In genomic region chr12:9579301-9580030, GRCm38 (mm10) we compare ENCODE assay signal across 13 mouse cellular contexts. TPM values are rescaled to one million over a fixed set of nuclear protein-coding genes. Genes with fewer than 3 reads are reported as not detected.
DNase-seq lines count a peak whose midpoint lies in the region; ATAC-seq and TF ChIP-seq lines count a peak whose summit lies in the region.
"Had no signal": no experiment of that assay in that cellular context is flagged by ENCODE, and none has a peak within 500 bp of the region (broad histone marks: within the 10 kb centered on the region; RNA-seq: fewer than 3 reads in every experiment).

No protein-coding gene starts in this region.

- no peak for TF ChIP-seq CTCF in kidney, postnatal 0 days (IDR thresholded peaks at IDR 0.05; ENCODE audit: low read depth)
- TF ChIP-seq CTCF in kidney, adult 2 months (conservative IDR thresholded peaks at IDR 0.05; ENCODE audit: insufficient read depth, insufficient read length, low read depth, low read length) = no peak

- no peaks in the 10 kb centered on the region for H3K36me3 ChIP-seq in heart, embryonic 10.5 days
- H3K36me3 ChIP-seq in kidney, postnatal 0 days (ENCODE audit: insufficient read depth, low read length) = no peaks in the 10 kb centered on the region
- H3K36me3 ChIP-seq in kidney, adult 2 months (ENCODE audit: control insufficient read depth, insufficient read depth, low read length) = no peaks in the 10 kb centered on the region
- no peaks in the 10 kb centered on the region for H3K36me3 ChIP-seq in embryonic facial prominence, embryonic 10.5 days (replicated peaks)
- H3K36me3 ChIP-seq in limb, embryonic 15.5 days = no peaks in the 10 kb centered on the region

- no peak for TF ChIP-seq POLR2A in kidney, adult 2 months (IDR thresholded peaks at IDR 0.05; ENCODE audit: low read depth, low read length)

- H3K4me1 ChIP-seq in heart, embryonic 10.5 days = peaks cover 28% of the 10 kb centered on the region
- H3K4me1 ChIP-seq in kidney, postnatal 0 days (replicated peaks; ENCODE audit: insufficient read depth, low read length) = peaks cover 10% of the 10 kb centered on the region; the same call in 1 of the 2 replicates
- H3K4me1 ChIP-seq in kidney, adult 2 months (ENCODE audit: control insufficient read depth, insufficient read depth, low read length) = no peaks in the 10 kb centered on the region
- H3K4me1 ChIP-seq in embryonic facial prominence, embryonic 10.5 days = peaks cover 48% of the 10 kb centered on the region
- H3K4me1 ChIP-seq in limb, embryonic 15.5 days = peaks cover 46% of the 10 kb centered on the region

- H3K9ac ChIP-seq in kidney, postnatal 0 days (ENCODE audit: low read depth, low read length) = no peak overlapping the region
- H3K9ac ChIP-seq in limb, embryonic 15.5 days = 0 out of 2 replicates have a peak overlapping the region, but pooled peaks have one; percentile 4

- H3K27me3 ChIP-seq in heart, embryonic 10.5 days (ENCODE audit: insufficient read depth, poor library complexity, severe bottlenecking) = peaks cover 95% of the 10 kb centered on the region
- H3K27me3 ChIP-seq in kidney, postnatal 0 days (ENCODE audit: insufficient read depth, low read length) = peaks cover 75% of the 10 kb centered on the region
- no peaks in the 10 kb centered on the region for H3K27me3 ChIP-seq in kidney, adult 2 months (replicated peaks; ENCODE audit: control insufficient read depth, insufficient read depth, low read length)
- H3K27me3 ChIP-seq in embryonic facial prominence, embryonic 10.5 days (replicated peaks; ENCODE audit: low read depth, poor library complexity, severe bottlenecking) = peaks cover 100% of the 10 kb centered on the region
- peaks cover 80% of the 10 kb centered on the region for H3K27me3 ChIP-seq in limb, embryonic 15.5 days

- H3K4me3 ChIP-seq in heart, embryonic 10.5 days = peak overlapping the region; percentile 55
- H3K4me3 ChIP-seq in kidney, postnatal 0 days (replicated peaks; ENCODE audit: low read depth, low read length) = no peak overlapping the region
- H3K4me3 ChIP-seq in kidney, adult 2 months (ENCODE audit: insufficient read depth, low read depth, low read length) = no peak overlapping the region
- H3K4me3 ChIP-seq in embryonic facial prominence, embryonic 10.5 days = peak overlapping the region; percentile 46
- peak overlapping the region; percentile 27 for H3K4me3 ChIP-seq in limb, embryonic 15.5 days
- H3K4me3 ChIP-seq: left cerebral cortex, adult 2 months had no signal

- ATAC-seq in kidney, postnatal 0 days (replicated peaks; ENCODE audit: low FRiP score, low read depth) = no peak; the same call in 1 of the 2 replicates
- no peak for ATAC-seq in limb, embryonic 15.5 days (ENCODE audit: insufficient number of reproducible peaks, low FRiP score, low TSS enrichment, low read depth)
- no peak for ATAC-seq in megakaryocyte progenitor cell, adult 5-6 weeks (replicated peaks; ENCODE audit: poor library complexity)

- H3K4me2 ChIP-seq in kidney, postnatal 0 days (ENCODE audit: low read length) = peak overlapping the region; percentile 54
- H3K4me2 ChIP-seq in limb, embryonic 15.5 days = peak overlapping the region; percentile 75

- DNase-seq in heart, embryonic 10.5 days (ENCODE audit: low spot score) = no peak
- DNase-seq in heart, adult 8-10 months (ENCODE audit: low spot score) = no peak
- peak; percentile 22 for DNase-seq in kidney, postnatal 0 days (ENCODE audit: low spot score)
- DNase-seq in kidney, adult 2 months = no peak
- DNase-seq in embryonic facial prominence, embryonic 10.5 days (ENCODE audit: low spot score) = peak; percentile 58
- DNase-seq in ovary, adult 18-20 months (ENCODE audit: low spot score) = no peak
- DNase-seq: embryo, embryonic 11 days; gastrocnemius, postnatal 10 days; kidney, postnatal 25 days; lung, adult 18-20 months had no signal

- H3K27ac ChIP-seq in heart, embryonic 10.5 days = 0 out of 2 replicates have a peak overlapping the region, but pooled peaks have one; percentile 16
- no peak overlapping the region for H3K27ac ChIP-seq in kidney, postnatal 0 days
- no peak overlapping the region for H3K27ac ChIP-seq in kidney, adult 2 months (ENCODE audit: insufficient read depth, low read depth, low read length)
- H3K27ac ChIP-seq in embryonic facial prominence, embryonic 10.5 days (replicated peaks) = 0 out of 2 replicates have a peak overlapping the region, but pooled peaks have one; percentile 19
- 0 out of 2 replicates have a peak overlapping the region, but pooled peaks have one; percentile 38 for H3K27ac ChIP-seq in limb, embryonic 15.5 days
- H3K27ac ChIP-seq: left cerebral cortex, adult 2 months had no signal

- no peaks in the 10 kb centered on the region for H3K9me3 ChIP-seq in heart, embryonic 10.5 days
- H3K9me3 ChIP-seq in kidney, postnatal 0 days (replicated peaks; ENCODE audit: low read length) = no peaks in the 10 kb centered on the region
- no peaks in the 10 kb centered on the region for H3K9me3 ChIP-seq in embryonic facial prominence, embryonic 10.5 days
- H3K9me3 ChIP-seq in limb, embryonic 15.5 days = no peaks in the 10 kb centered on the region

- 3% methylated on average over 31 of the region's 31 CpGs for WGBS in heart, embryonic 10.5 days
- 10% methylated on average over 31 of the region's 31 CpGs for WGBS in kidney, postnatal 0 days
- WGBS in kidney, adult 2 months = 30% methylated on average over 31 of the region's 31 CpGs
- WGBS in embryonic facial prominence, embryonic 10.5 days = 1% methylated on average over 31 of the region's 31 CpGs
- WGBS in limb, embryonic 15.5 days = 12% methylated on average over 31 of the region's 31 CpGs

RNA-seq across cellular contexts. Expression of gene Osr1, which starts 9.6 kb away (rescaled TPM):
- 2.8 and 14.9 TPM in 2 replicates for polyA plus RNA-seq in heart, embryonic 10.5 days (2016; fragmentation: Nextera tagmentation; extraction: Ambion mirVana)
- total RNA-seq in heart, adult 8-10 months (2022) = 1 to 10 TPM; 2.2 to 4.3 (median 3.5) TPM
- 8.9 and 12.1 TPM in 2 replicates for polyA plus RNA-seq in kidney, postnatal 0 days (2015; fragmentation: Nextera tagmentation; extraction: Ambion mirVana)
- polyA plus RNA-seq in kidney, adult 2 months (2012; rRNA removed) = 4.0 and 5.3 TPM in 2 replicates
- 13.8 and 23.6 TPM in 2 replicates for polyA plus RNA-seq in embryonic facial prominence, embryonic 10.5 days (2016; fragmentation: Nextera tagmentation; extraction: Ambion mirVana)
- 68.9 and 73.4 TPM in 2 replicates for polyA plus RNA-seq in limb, embryonic 15.5 days (2015; fragmentation: Nextera tagmentation; extraction: Ambion mirVana)
- total RNA-seq in megakaryocyte progenitor cell, adult 5-6 weeks (2015) = not detected in 2 replicates
- total RNA-seq in megakaryocyte progenitor cell, adult 5-6 weeks (2017) = not detected in 2 replicates

Comparison
In these comparisons a context has a peak if more than half of its experiments do, and no peak if none do; other contexts are left out.
1. DNase-seq: peak in kidney, postnatal 0 days (single experiment) and embryonic facial prominence, embryonic 10.5 days (single experiment); none in heart, embryonic 10.5 days (single experiment), heart, adult 8-10 months (single experiment), kidney, adult 2 months (single experiment) and ovary, adult 18-20 months (single experiment).
2. H3K27ac ChIP-seq: peak in heart, embryonic 10.5 days (single experiment), embryonic facial prominence, embryonic 10.5 days (single experiment) and limb, embryonic 15.5 days (single experiment); none in kidney, postnatal 0 days (single experiment) and kidney, adult 2 months (single experiment).
3. H3K4me3 ChIP-seq: peak in heart, embryonic 10.5 days (single experiment), embryonic facial prominence, embryonic 10.5 days (single experiment) and limb, embryonic 15.5 days (single experiment); none in kidney, postnatal 0 days (single experiment) and kidney, adult 2 months (single experiment).